Mouse (Mus musculus): Measurements from ENCODE around the gene Cant1. TPM values are rescaled to one million over a fixed set of nuclear protein-coding genes. Genes with fewer than 3 reads are reported as not detected.

Cant1 gene
- polyA plus RNA-seq (2012; rRNA removed) = 7.1 and 8.4 TPM in 2 replicates

DNA sequence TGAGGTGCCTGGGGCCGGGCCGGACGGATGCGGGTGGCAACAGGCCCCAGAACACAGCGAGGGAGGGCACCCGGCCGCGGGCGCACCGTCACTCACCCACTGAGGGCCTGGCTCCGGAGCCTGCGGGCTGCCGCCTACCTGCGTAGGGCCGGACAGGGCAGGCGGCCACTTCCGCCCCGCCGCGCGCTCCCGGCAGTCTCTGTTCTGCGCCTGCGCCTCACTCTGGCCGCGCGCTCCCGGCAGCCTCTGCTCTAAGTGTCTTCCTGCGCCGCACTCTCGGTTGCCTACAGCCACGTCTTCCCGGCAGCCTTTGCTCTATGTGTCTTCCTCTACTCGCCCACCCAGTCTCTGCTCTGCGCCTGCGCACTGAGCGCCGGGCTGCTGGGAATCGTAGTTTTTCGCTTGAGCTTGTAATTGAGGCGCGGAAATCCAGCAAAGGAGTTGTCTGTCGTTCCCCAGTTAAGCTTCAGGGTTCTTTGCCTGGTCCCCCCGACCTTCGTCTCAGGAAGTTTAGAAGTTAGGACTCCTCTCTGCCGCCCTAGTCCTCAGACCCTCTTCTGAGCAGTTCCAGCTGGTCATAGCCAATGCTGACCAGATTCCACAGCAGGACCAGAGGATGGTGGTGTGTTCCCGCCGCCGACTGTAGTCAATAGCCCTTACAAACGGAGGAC is at the start of gene Cant1:
Cant1 (minus strand) TSS at position 253 of the 671 bp plus-strand sequence.

DNA sequence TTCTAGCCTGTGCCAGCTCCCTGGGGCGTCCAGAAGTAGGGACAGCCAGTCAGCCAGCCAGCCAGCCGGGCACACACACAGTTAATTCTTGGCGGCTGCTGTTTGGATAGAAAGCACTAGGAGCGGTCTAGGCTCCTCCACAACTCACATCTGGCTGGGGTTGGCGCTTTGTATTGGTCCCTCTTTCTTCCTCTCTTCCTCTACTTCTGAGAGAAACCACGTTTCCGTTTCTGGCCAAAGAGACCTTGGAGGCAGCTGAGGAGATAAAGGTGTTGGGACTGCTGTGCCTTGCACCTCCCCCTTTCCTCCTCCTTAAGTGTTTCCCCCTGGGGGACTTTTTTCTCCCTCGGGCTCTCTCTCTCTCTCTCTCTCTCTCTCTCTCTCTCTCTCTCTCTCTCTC is 9.1 kb upstream of the Cant1 start, which contains the start of gene C1qtnf1:
C1qtnf1 (plus strand) TSS at position 218 of the 400 bp plus-strand sequence.

DNA sequence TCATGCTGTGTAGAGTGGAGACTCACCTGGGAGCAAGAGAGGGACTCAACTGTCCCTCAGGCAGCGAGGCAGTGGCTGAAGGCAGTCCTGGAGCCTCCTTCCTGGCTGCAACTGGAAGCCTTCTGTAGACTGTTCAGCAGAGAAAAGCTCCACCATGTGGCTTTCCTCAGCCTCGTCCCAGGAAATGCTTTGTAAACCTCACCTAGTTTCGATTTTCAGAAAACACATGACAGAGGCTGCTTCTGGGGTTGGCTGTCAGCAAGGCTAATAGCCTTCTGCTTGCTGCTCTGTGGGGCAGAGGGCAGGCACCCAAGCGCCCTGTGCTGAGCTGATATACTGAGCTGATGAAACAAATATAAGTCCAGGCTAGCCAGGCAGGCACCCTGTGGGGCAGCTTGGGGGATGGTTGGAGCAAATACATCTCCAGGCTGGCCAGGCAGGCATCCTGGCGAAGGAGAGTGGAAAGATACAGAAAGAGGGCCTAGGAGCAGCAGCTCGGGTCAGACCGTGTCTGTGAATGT is 17.1 kb downstream of the Cant1 start, which contains the start of gene Lgals3bp:
Lgals3bp (minus strand) TSS at position 333 of the 521 bp plus-strand sequence.

Other genes starting within 250 kb of the Cant1 start
- 2.6 and 3.2 TPM in 2 replicates for gene Cyth1, start 170.5 kb downstream of the Cant1 start, polyA plus RNA-seq (2012; rRNA removed)
- 4.5 and 5.5 TPM in 2 replicates for gene Usp36, start 128.8 kb downstream of the Cant1 start, polyA plus RNA-seq (2012; rRNA removed)
- gene Cep295nl, start 76.6 kb downstream of the Cant1 start, polyA plus RNA-seq (2012; rRNA removed) = 0.05 TPM in 1 of 2 replicates, not detected in the other
- 3.8 and 4.2 TPM in 2 replicates for gene Timp2, start 63.3 kb downstream of the Cant1 start, polyA plus RNA-seq (2012; rRNA removed)
- gene Lgals3bp, start 17.0 kb downstream of the Cant1 start, polyA plus RNA-seq (2012; rRNA removed) = 40.7 and 45.2 TPM in 2 replicates
- gene C1qtnf1, start 9.1 kb upstream of the Cant1 start, polyA plus RNA-seq (2012; rRNA removed) = 0.84 and 0.92 TPM in 2 replicates
- 3.8 and 4.8 TPM in 2 replicates for gene Engase, start 57.7 kb upstream of the Cant1 start, polyA plus RNA-seq (2012; rRNA removed)